Mouse (Mus musculus): ENCODE measurements around the gene Aph1c. TPM values are rescaled to one million over a fixed set of nuclear protein-coding genes. Genes with fewer than 3 reads are reported as not detected.

Gene Aph1c
- 1.7 and 5.8 TPM in 2 replicates for polyA plus RNA-seq (2011; ENCODE audit: insufficient read depth, insufficient read length, low replicate concordance, missing spikeins)

DNA sequence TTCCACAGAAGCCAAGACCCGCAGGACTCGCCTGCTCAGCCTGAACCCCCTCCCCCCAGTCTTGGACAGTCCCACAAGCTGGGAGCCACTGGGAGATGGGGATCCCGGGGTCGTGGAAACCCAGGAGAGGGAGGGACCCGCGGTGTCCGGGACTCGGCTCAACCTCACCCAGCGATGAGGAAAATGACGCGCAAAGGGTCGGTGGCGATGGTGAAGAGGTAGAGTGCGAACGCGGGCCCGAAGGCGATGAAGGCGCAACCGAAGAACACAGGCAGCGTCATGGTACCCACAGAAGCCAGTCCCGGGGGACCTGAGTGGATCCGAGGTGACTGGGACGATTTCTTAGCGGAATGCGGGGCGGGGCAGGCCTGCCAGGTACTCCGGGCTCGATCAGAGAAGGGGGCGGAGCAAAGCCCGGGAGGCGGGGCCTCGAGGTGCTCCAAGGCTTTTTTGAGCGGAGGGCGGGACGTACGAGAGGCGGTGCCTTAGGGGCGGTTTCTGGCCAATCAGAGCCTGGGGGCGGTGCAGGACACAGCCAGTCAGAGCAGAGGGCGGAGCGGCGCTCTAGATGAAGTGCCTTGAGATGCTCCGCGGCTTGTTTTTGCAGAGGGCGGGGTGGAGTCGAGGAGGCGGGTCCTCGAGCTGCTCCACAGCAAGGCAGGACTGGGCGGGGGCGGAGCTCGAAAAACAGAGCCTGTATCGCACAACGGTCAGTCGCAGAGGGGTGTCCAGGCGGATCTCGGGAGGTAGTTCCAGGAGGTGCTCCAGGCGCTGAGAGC, at the start of gene Aph1c:
Aph1c (minus strand) TSS at position 409 of the 779 bp plus-strand sequence.
- Histone ChIP-seq H3K4me3 (replicated peaks; ENCODE audit: control insufficient read depth, low read depth, low read length) (peak within 1 kb of the TSS; percentile 88), H3K4me1 (ENCODE audit: control insufficient read depth, insufficient read depth, low read length) (peaks cover 4% of the 10 kb centered on the region; the same call in 1 of the 2 replicates), H3K27ac (ENCODE audit: control insufficient read depth, insufficient read depth, low read depth, low read length, poor library complexity) (peak within 1 kb of the TSS; percentile 42)
- WGBS: 1% methylated on average over 58 of the region's 58 CpGs
- TF ChIP-seq CTCF (IDR thresholded peaks at IDR 0.05; ENCODE audit: control insufficient read depth, insufficient read depth, low read length) (peak; percentile 5; the same call in 1 of the 2 replicates), POLR2A (IDR thresholded peaks at IDR 0.05; ENCODE audit: borderline replicate concordance, control insufficient read depth, low read depth, low read length) (peak; percentile 48; the same call in 1 of the 2 replicates)

DNA sequence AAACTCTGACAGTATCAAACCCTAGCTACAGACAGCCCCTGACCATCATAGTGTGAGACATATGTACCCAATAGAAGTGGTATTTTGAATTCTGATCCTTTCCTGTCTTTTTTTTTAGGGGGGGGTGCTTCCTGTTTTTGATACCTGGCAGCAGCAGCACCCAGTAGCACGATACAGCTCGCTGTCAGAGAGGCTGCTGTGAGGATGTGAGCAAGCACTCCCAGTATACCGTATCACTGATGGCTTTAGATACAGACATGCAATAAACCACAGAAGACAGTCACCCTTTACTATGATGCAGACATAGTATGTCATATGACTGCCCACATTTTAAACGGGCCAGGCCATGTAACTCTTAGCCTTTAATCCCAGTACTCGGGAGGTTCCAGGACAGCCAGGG, 49.0 kb upstream of the Aph1c start:
- H3K27ac ChIP-seq (ENCODE audit: control insufficient read depth, insufficient read depth, low read depth, low read length, poor library complexity): no peak overlapping the region
- WGBS: 31% methylated on average over 5 of the region's 5 CpGs
- peaks cover 5% of the 10 kb centered on the region; the same call in 1 of the 2 replicates for H3K4me1 ChIP-seq (ENCODE audit: control insufficient read depth, insufficient read depth, low read length)
- H3K4me3 ChIP-seq (replicated peaks; ENCODE audit: control insufficient read depth, low read depth, low read length): no peak overlapping the region
- no peak for TF ChIP-seq CTCF (IDR thresholded peaks at IDR 0.05; ENCODE audit: control insufficient read depth, insufficient read depth, low read length)
- no peak for TF ChIP-seq POLR2A (IDR thresholded peaks at IDR 0.05; ENCODE audit: borderline replicate concordance, control insufficient read depth, low read depth, low read length)

DNA sequence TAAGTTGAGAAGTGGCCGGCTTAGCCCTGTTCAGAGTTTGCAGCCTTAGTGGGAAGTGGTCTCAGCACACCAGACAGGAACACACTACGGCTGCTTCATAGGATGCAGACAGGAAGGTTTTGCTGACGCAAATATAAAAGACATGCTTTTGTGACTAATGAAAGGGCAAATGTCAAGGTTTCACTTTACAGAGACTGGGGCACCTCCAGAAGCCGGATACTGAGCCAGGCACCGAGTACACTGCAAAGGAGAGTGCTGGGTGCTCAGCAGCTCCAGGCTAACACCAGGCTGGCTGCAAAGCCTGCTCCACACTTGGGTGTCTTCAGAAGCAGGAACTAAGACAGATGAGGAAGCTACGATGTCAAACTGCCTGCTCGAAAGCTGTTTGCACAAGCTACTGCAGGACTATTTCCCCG, 47.9 kb upstream of the Aph1c start:
- peak overlapping the region; percentile 11; the same call in 1 of the 2 replicates for H3K27ac ChIP-seq (ENCODE audit: control insufficient read depth, insufficient read depth, low read depth, low read length, poor library complexity)
- peaks cover 7% of the 10 kb centered on the region; the same call in 1 of the 2 replicates for H3K4me1 ChIP-seq (ENCODE audit: control insufficient read depth, insufficient read depth, low read length)
- no peak overlapping the region for H3K4me3 ChIP-seq (replicated peaks; ENCODE audit: control insufficient read depth, low read depth, low read length)
- TF ChIP-seq CTCF (IDR thresholded peaks at IDR 0.05; ENCODE audit: control insufficient read depth, insufficient read depth, low read length) (no peak), POLR2A (IDR thresholded peaks at IDR 0.05; ENCODE audit: borderline replicate concordance, control insufficient read depth, low read depth, low read length) (no peak)
- WGBS: 18% methylated on average over 8 of the region's 8 CpGs

DNA sequence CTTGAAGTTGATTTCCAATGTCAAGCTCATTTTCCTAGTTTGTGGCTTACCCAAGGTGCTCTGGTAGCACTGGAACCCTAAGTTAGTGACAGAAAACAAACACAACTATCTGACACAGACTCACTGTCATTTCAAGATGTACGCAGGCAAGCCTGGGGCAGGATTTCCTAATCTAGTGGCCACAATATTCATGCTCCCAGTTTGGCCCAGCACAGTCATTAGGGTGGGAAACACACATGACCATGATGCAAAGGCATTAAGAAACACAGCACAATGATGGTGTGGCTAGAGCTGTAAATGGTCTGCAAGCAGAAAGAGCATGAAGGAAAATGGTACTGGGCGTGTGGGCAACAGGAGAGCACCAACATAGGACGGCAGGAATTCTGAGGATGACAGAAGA, 47.3 kb upstream of the Aph1c start:
- 41% methylated on average over 3 of the region's 3 CpGs for WGBS

DNA sequence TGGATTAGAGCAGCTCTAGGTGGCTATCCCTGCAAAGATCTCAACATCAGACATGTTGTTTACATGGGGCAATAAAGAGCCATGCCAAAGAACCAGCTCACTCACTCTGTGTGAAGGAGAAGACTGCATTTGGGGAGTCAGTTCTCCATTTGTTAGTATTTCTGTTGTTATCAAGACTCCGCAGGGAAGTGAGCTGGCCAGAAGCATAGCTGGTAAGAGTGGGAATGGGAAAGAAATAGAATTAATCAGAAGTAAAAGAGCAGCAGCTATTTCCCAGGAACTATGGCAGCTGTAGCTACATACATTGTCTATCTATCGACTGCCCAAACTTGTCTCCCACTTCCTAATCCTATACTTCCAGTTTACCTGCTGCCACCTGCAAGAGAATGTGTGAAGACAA, 46.2 kb upstream of the Aph1c start:
- Histone ChIP-seq H3K4me1 (ENCODE audit: control insufficient read depth, insufficient read depth, low read length) (peaks cover 7% of the 10 kb centered on the region), H3K27ac (ENCODE audit: control insufficient read depth, insufficient read depth, low read depth, low read length, poor library complexity) (no peak overlapping the region), H3K4me3 (replicated peaks; ENCODE audit: control insufficient read depth, low read depth, low read length) (no peak overlapping the region)
- no peak for TF ChIP-seq CTCF (IDR thresholded peaks at IDR 0.05; ENCODE audit: control insufficient read depth, insufficient read depth, low read length)
- TF ChIP-seq POLR2A (IDR thresholded peaks at IDR 0.05; ENCODE audit: borderline replicate concordance, control insufficient read depth, low read depth, low read length): no peak
- 73% methylated on average over 2 of the region's 2 CpGs for WGBS

More for the DNA sequence above, 47.3 kb upstream of the Aph1c start:
- TF ChIP-seq POLR2A (IDR thresholded peaks at IDR 0.05; ENCODE audit: borderline replicate concordance, control insufficient read depth, low read depth, low read length) (no peak), CTCF (IDR thresholded peaks at IDR 0.05; ENCODE audit: control insufficient read depth, insufficient read depth, low read length) (no peak)
- H3K4me3 ChIP-seq (replicated peaks; ENCODE audit: control insufficient read depth, low read depth, low read length): peak overlapping the region; percentile 5
- peaks cover 7% of the 10 kb centered on the region; the same call in 1 of the 2 replicates for H3K4me1 ChIP-seq (ENCODE audit: control insufficient read depth, insufficient read depth, low read length)
- peak overlapping the region; percentile 45; the same call in 1 of the 2 replicates for H3K27ac ChIP-seq (ENCODE audit: control insufficient read depth, insufficient read depth, low read depth, low read length, poor library complexity)

DNA sequence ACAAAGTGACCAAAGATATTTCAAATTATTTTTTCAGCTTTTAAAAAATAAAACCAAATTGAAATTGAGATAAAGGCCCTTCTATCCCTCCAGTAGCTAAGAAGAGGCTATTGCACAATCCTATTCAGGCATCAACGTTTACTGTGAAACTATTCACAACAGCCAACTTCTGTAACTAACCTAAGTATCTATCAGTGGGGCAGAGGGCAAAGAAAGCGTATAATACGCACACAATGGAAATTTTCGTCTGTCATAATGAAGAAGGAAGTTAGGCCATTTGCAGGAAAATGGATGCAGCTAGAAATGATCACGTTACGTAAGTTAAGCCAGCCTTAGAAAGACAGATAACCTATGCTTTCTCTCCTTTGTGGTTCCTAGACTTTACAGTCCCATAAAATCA, 45.0 kb upstream of the Aph1c start:
- Histone ChIP-seq H3K4me1 (ENCODE audit: control insufficient read depth, insufficient read depth, low read length) (peaks cover 7% of the 10 kb centered on the region), H3K4me3 (replicated peaks; ENCODE audit: control insufficient read depth, low read depth, low read length) (no peak overlapping the region), H3K27ac (ENCODE audit: control insufficient read depth, insufficient read depth, low read depth, low read length, poor library complexity) (no peak overlapping the region)
- WGBS: 43% methylated on average over 6 of the region's 6 CpGs
- TF ChIP-seq CTCF (IDR thresholded peaks at IDR 0.05; ENCODE audit: control insufficient read depth, insufficient read depth, low read length) (no peak), POLR2A (IDR thresholded peaks at IDR 0.05; ENCODE audit: borderline replicate concordance, control insufficient read depth, low read depth, low read length) (no peak)

DNA sequence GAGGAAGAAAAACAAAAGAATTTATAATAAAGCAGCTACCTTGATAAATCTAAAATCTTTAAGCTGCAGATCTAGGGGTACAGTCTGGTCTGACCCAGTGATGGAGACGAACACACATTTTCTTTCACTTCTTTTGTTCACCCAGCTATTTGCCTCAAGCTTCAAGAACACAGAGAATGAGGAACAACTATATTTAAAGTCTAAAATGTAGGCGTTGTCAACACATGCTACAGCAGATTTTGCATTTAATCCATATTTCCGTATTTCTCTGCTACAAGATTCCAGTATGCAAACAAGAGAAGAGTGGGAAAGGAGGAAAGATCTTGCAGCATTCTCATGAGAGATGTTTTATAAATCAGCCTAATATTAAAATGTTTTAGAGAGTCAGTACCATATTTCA, 44.4 kb upstream of the Aph1c start:
- Histone ChIP-seq H3K4me1 (ENCODE audit: control insufficient read depth, insufficient read depth, low read length) (peaks cover 12% of the 10 kb centered on the region), H3K27ac (ENCODE audit: control insufficient read depth, insufficient read depth, low read depth, low read length, poor library complexity) (no peak overlapping the region), H3K4me3 (replicated peaks; ENCODE audit: control insufficient read depth, low read depth, low read length) (no peak overlapping the region)
- WGBS: 71% methylated on average over 3 of the region's 3 CpGs
- no peak for TF ChIP-seq POLR2A (IDR thresholded peaks at IDR 0.05; ENCODE audit: borderline replicate concordance, control insufficient read depth, low read depth, low read length)

DNA sequence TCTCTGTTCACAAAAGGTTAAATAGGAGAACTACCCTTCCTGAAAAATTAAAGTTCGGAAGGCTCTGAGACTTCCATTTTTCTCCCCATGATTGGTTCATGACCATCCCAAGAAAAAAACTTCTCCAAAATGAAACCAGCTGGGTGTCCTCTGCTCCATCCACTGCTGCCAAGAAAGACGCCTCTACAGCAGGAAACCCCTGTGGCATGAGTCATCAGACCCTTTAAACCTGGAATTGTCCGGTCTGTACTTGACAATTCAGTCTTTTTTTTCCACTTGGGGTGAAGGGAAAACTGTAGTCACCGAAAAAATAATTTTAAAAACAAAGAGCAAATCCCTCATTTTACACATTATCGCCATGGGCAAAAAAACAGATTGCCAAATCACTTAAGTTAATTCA, 42.1 kb upstream of the Aph1c start:
- TF ChIP-seq CTCF (IDR thresholded peaks at IDR 0.05; ENCODE audit: control insufficient read depth, insufficient read depth, low read length) (no peak), POLR2A (IDR thresholded peaks at IDR 0.05; ENCODE audit: borderline replicate concordance, control insufficient read depth, low read depth, low read length) (no peak)
- WGBS: 60% methylated on average over 5 of the region's 5 CpGs
- no peak overlapping the region for H3K4me3 ChIP-seq (replicated peaks; ENCODE audit: control insufficient read depth, low read depth, low read length)
- peaks cover 10% of the 10 kb centered on the region for H3K4me1 ChIP-seq (ENCODE audit: control insufficient read depth, insufficient read depth, low read length)
- no peak overlapping the region for H3K27ac ChIP-seq (ENCODE audit: control insufficient read depth, insufficient read depth, low read depth, low read length, poor library complexity)

All from bone marrow, adult 2 months (tissue).